Comparison of ENCODE assay signal across 10 mouse cellular contexts in genomic region chr9:44119011-44119410, GRCm38 (mm10). TPM values are rescaled to one million over a fixed set of nuclear protein-coding genes. Genes with fewer than 3 reads are reported as not detected.
DNase-seq lines count a peak whose midpoint lies in the region; ATAC-seq and TF ChIP-seq lines count a peak whose summit lies in the region.
"Had no signal": no experiment of that assay in that cellular context is flagged by ENCODE, and none has a peak within 500 bp of the region (broad histone marks: within the 10 kb centered on the region; RNA-seq: fewer than 3 reads in every experiment).

No protein-coding gene starts in this region.

- DNase-seq in forebrain, embryonic 11.5 days (ENCODE audit: low spot score): peak; percentile 72
- DNase-seq in forebrain, embryonic 14.5 days (ENCODE audit: low spot score): no peak
- peak; percentile 55 to 82 for DNase-seq in spleen, postnatal 10 days (ENCODE audit: low spot score in 2 of 2)
- DNase-seq in spleen, adult 12 weeks (ENCODE audit: low spot score): no peak
- peak; percentile 52 for DNase-seq in lung, embryonic 14.5 days
- DNase-seq in thymus, postnatal 4 days: peak; percentile 87
- DNase-seq in cerebellum, adult 9-10 months: no peak
- no peak for DNase-seq in layer of hippocampus, adult 11-12 months (ENCODE audit: low spot score)

- H3K4me1 ChIP-seq in forebrain, embryonic 11.5 days (replicated peaks; ENCODE audit: control insufficient read depth, insufficient read depth, low read length): no peaks in the 10 kb centered on the region
- no peaks in the 10 kb centered on the region for H3K4me1 ChIP-seq in forebrain, embryonic 14.5 days (ENCODE audit: control insufficient read depth, insufficient read depth, low read length)
- no peaks in the 10 kb centered on the region for H3K4me1 ChIP-seq in lung, embryonic 14.5 days (ENCODE audit: insufficient read depth)

- no peaks in the 10 kb centered on the region for H3K36me3 ChIP-seq in forebrain, embryonic 11.5 days (ENCODE audit: control insufficient read depth, insufficient read depth, low read length)
- H3K36me3 ChIP-seq in forebrain, embryonic 14.5 days (ENCODE audit: control insufficient read depth, insufficient read depth, low read length): no peaks in the 10 kb centered on the region
- H3K36me3 ChIP-seq in lung, embryonic 14.5 days (ENCODE audit: insufficient read depth): no peaks in the 10 kb centered on the region
- H3K36me3 ChIP-seq: heart, embryonic 13.5 days had no signal

- no peak overlapping the region for H3K27ac ChIP-seq in forebrain, embryonic 11.5 days (ENCODE audit: low read depth, low read length)
- H3K27ac ChIP-seq in forebrain, embryonic 14.5 days (ENCODE audit: low read depth, low read length): no peak overlapping the region
- no peak overlapping the region for H3K27ac ChIP-seq in lung, embryonic 14.5 days (ENCODE audit: low read depth)
- H3K27ac ChIP-seq: heart, embryonic 13.5 days; macrophage had no signal

- no peak overlapping the region for H3K9ac ChIP-seq in forebrain, embryonic 11.5 days (ENCODE audit: low read length)
- no peak overlapping the region for H3K9ac ChIP-seq in forebrain, embryonic 14.5 days (ENCODE audit: low read length)
- H3K9ac ChIP-seq in lung, embryonic 14.5 days: no peak overlapping the region
- H3K9ac ChIP-seq: heart, embryonic 13.5 days had no signal

- TF ChIP-seq CTCF in lung, embryonic 14.5 days (IDR thresholded peaks at IDR 0.05; ENCODE audit: low read depth): peak; percentile 67

- no peak overlapping the region for H3K4me3 ChIP-seq in forebrain, embryonic 11.5 days (ENCODE audit: low read depth, low read length)
- H3K4me3 ChIP-seq in forebrain, embryonic 14.5 days (ENCODE audit: low read depth, low read length): no peak overlapping the region
- H3K4me3 ChIP-seq in lung, embryonic 14.5 days (ENCODE audit: low read depth, low read length): no peak overlapping the region
- H3K4me3 ChIP-seq: heart, embryonic 13.5 days had no signal

- no peaks in the 10 kb centered on the region for H3K9me3 ChIP-seq in forebrain, embryonic 11.5 days (ENCODE audit: control insufficient read depth, low read length)
- no peaks in the 10 kb centered on the region for H3K9me3 ChIP-seq in forebrain, embryonic 14.5 days (replicated peaks; ENCODE audit: control insufficient read depth, low read length)
- H3K9me3 ChIP-seq in lung, embryonic 14.5 days (ENCODE audit: low read depth, low read length): no peaks in the 10 kb centered on the region
- H3K9me3 ChIP-seq: heart, embryonic 13.5 days had no signal

- WGBS in forebrain, embryonic 11.5 days: 53% methylated on average over 5 of the region's 5 CpGs
- WGBS in forebrain, embryonic 14.5 days: 47% methylated on average over 5 of the region's 5 CpGs
- 57% methylated on average over 5 of the region's 5 CpGs for WGBS in lung, embryonic 14.5 days

- no peak for ATAC-seq in forebrain, embryonic 11.5 days (replicated peaks; ENCODE audit: low FRiP score)
- no peak for ATAC-seq in forebrain, embryonic 14.5 days
- ATAC-seq in lung, embryonic 14.5 days (ENCODE audit: insufficient read depth): no peak

- H3K4me2 ChIP-seq in forebrain, embryonic 11.5 days (ENCODE audit: low read depth, low read length, severe bottlenecking): no peak overlapping the region
- no peak overlapping the region for H3K4me2 ChIP-seq in forebrain, embryonic 14.5 days (ENCODE audit: low read length)
- H3K4me2 ChIP-seq in lung, embryonic 14.5 days: no peak overlapping the region
- H3K4me2 ChIP-seq: heart, embryonic 13.5 days had no signal

- H3K27me3 ChIP-seq in forebrain, embryonic 11.5 days (ENCODE audit: control insufficient read depth, insufficient read depth, low read length): no peaks in the 10 kb centered on the region
- H3K27me3 ChIP-seq in forebrain, embryonic 14.5 days (replicated peaks; ENCODE audit: control insufficient read depth, insufficient read depth, low read length): no peaks in the 10 kb centered on the region
- no peaks in the 10 kb centered on the region for H3K27me3 ChIP-seq in lung, embryonic 14.5 days (ENCODE audit: insufficient read depth, low read length)
- H3K27me3 ChIP-seq: heart, embryonic 13.5 days had no signal

RNA-seq across cellular contexts. Expression of gene Rnf26, which starts 5.7 kb away (rescaled TPM):
- 82.3 and 85.2 TPM in 2 replicates for polyA plus RNA-seq in forebrain, embryonic 11.5 days (2014; fragmentation: Nextera tagmentation; extraction: Ambion mirVana)
- 31.3 and 35.1 TPM in 2 replicates for polyA plus RNA-seq in forebrain, embryonic 14.5 days (2014; fragmentation: Nextera tagmentation; extraction: Ambion mirVana)
- polyA plus RNA-seq in lung, embryonic 14.5 days (2014; fragmentation: Nextera tagmentation; extraction: Ambion mirVana): 85.6 and 89.2 TPM in 2 replicates

RNA-seq across cellular contexts. Expression of gene Gm49380, which starts 5.7 kb away (rescaled TPM):
- 0.97 TPM in 1 of 2 replicates, not detected in the other for polyA plus RNA-seq in forebrain, embryonic 11.5 days (2014; fragmentation: Nextera tagmentation; extraction: Ambion mirVana)
- 0.11 and 0.16 TPM in 2 replicates for polyA plus RNA-seq in forebrain, embryonic 14.5 days (2014; fragmentation: Nextera tagmentation; extraction: Ambion mirVana)
- polyA plus RNA-seq in lung, embryonic 14.5 days (2014; fragmentation: Nextera tagmentation; extraction: Ambion mirVana): 0.08 and 0.32 TPM in 2 replicates
- polyA plus RNA-seq: heart, embryonic 13.5 days had no signal

RNA-seq across cellular contexts. Expression of gene C1qtnf5, which starts 12.0 kb away (rescaled TPM):
- 0.47 and 0.79 TPM in 2 replicates for polyA plus RNA-seq in forebrain, embryonic 11.5 days (2014; fragmentation: Nextera tagmentation; extraction: Ambion mirVana)
- 2.6 and 3.2 TPM in 2 replicates for polyA plus RNA-seq in forebrain, embryonic 14.5 days (2014; fragmentation: Nextera tagmentation; extraction: Ambion mirVana)
- 4.7 and 5.0 TPM in 2 replicates for polyA plus RNA-seq in lung, embryonic 14.5 days (2014; fragmentation: Nextera tagmentation; extraction: Ambion mirVana)
- polyA plus RNA-seq: macrophage had no signal

RNA-seq across cellular contexts. Expression of gene Mcam, which starts 15.3 kb away (rescaled TPM):
- 12.9 and 14.8 TPM in 2 replicates for polyA plus RNA-seq in forebrain, embryonic 11.5 days (2014; fragmentation: Nextera tagmentation; extraction: Ambion mirVana)
- polyA plus RNA-seq in forebrain, embryonic 14.5 days (2014; fragmentation: Nextera tagmentation; extraction: Ambion mirVana): 13.2 and 14.1 TPM in 2 replicates
- 84.9 and 87.7 TPM in 2 replicates for polyA plus RNA-seq in lung, embryonic 14.5 days (2014; fragmentation: Nextera tagmentation; extraction: Ambion mirVana)
- polyA plus RNA-seq: macrophage had no signal

RNA-seq across cellular contexts. Expression of gene Mfrp, which starts 17.5 kb away (rescaled TPM):
- polyA plus RNA-seq in forebrain, embryonic 11.5 days (2014; fragmentation: Nextera tagmentation; extraction: Ambion mirVana): 0.11 TPM in 1 of 2 replicates, not detected in the other
- 0.31 TPM in 1 of 2 replicates, not detected in the other for polyA plus RNA-seq in forebrain, embryonic 14.5 days (2014; fragmentation: Nextera tagmentation; extraction: Ambion mirVana)
- 0.07 and 0.11 TPM in 2 replicates for polyA plus RNA-seq in lung, embryonic 14.5 days (2014; fragmentation: Nextera tagmentation; extraction: Ambion mirVana)
- polyA plus RNA-seq: heart, embryonic 13.5 days; macrophage had no signal

Comparison
In these comparisons a context has a peak if more than half of its experiments do, and no peak if none do; other contexts are left out.
1. DNase-seq: peak in forebrain, embryonic 11.5 days (single experiment), spleen, postnatal 10 days (2 of 2), lung, embryonic 14.5 days (single experiment) and thymus, postnatal 4 days (single experiment); none in forebrain, embryonic 14.5 days (single experiment), spleen, adult 12 weeks (single experiment), cerebellum, adult 9-10 months (single experiment) and layer of hippocampus, adult 11-12 months (single experiment).